Mouse (Mus musculus): Measurements from ENCODE around the gene Cdh13. TPM values are rescaled to one million over a fixed set of nuclear protein-coding genes. Genes with fewer than 3 reads are reported as not detected.

Gene Cdh13
- polyA plus RNA-seq, 1 experiment: not detected

DNA sequence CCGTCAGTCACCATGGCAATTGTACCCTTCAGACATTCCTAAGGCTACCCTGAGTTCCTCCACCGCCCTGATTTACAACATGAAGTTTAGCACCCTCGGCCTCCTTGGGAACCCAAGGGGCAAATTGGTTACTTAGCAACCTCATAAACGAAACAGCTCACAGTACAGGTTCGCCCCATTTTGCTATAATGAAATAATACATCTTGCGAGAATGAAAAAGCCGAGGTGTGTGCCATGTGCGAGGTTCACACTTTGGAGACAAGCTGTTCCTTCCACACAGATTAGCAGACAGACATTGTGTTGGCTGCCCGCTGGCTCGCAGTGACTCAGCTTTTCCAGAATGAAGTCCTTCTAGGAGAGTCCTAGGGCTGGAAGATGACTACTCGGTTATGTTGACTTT is 737.2 kb downstream of the Cdh13 start:
- Histone ChIP-seq H3K4me3 (replicated peaks) (no peak overlapping the region), H3K9me3 (peaks cover 77% of the 10 kb centered on the region), H3K27me3 (replicated peaks) (no peaks in the 10 kb centered on the region), H3K4me1 (no peaks in the 10 kb centered on the region), H3K36me3 (replicated peaks; ENCODE audit: low read length) (no peaks in the 10 kb centered on the region)
- TF ChIP-seq FLI1 (IDR thresholded peaks at IDR 0.05; ENCODE audit: low read length): no peak
- TF ChIP-seq GATA1 (IDR thresholded peaks at IDR 0.05; ENCODE audit: borderline replicate concordance, low read length): no peak

GRCm38 (mm10) chr8:119021478-119021877 is 737.9 kb downstream of the Cdh13 start:
- H3K4me3 ChIP-seq (replicated peaks): no peak overlapping the region
- no peaks in the 10 kb centered on the region for H3K27me3 ChIP-seq (replicated peaks)
- TF ChIP-seq FLI1 (IDR thresholded peaks at IDR 0.05; ENCODE audit: low read length) (no peak), GATA1 (IDR thresholded peaks at IDR 0.05; ENCODE audit: borderline replicate concordance, low read length) (no peak)
- peaks cover 79% of the 10 kb centered on the region for H3K9me3 ChIP-seq
- H3K36me3 ChIP-seq (replicated peaks; ENCODE audit: low read length): no peaks in the 10 kb centered on the region
- H3K4me1 ChIP-seq: no peaks in the 10 kb centered on the region

DNA sequence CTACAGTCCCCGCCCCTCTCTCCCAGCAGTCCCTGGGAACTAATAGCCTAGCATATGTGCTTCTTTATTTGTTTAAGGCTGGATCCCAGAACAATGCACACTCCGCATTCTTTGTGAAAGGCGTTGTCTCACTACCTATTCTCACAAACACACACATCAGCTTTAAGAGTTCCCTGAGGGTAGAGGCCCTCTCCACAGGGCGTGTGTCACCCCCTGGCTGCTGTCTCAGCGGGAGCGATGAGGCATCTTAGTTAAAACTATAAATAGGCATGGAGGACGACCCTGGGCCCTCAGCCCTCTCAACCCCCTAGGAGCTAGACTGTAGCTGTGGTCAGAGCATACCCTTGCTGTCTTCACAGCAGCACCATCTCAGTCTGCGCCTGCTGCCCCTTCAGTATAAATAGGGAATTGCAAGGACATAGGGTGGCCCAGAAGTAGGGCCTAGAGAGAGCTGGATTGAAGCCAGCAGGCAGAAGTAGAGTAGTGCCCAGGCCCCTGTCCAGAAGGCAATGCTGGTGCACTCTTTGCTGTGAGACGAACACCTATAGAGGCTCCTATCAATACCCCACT is 738.9 kb downstream of the Cdh13 start:
- Histone ChIP-seq H3K9me3 (peaks cover 76% of the 10 kb centered on the region), H3K4me1 (no peaks in the 10 kb centered on the region), H3K36me3 (replicated peaks; ENCODE audit: low read length) (no peaks in the 10 kb centered on the region), H3K4me3 (replicated peaks) (peak overlapping the region; percentile 11), H3K27me3 (replicated peaks) (no peaks in the 10 kb centered on the region)
- no peak for TF ChIP-seq GATA1 (IDR thresholded peaks at IDR 0.05; ENCODE audit: borderline replicate concordance, low read length)
- no peak for TF ChIP-seq FLI1 (IDR thresholded peaks at IDR 0.05; ENCODE audit: low read length)

GRCm38 (mm10) chr8:119033398-119033797 is 749.9 kb downstream of the Cdh13 start:
- TF ChIP-seq FLI1 (IDR thresholded peaks at IDR 0.05; ENCODE audit: low read length) (no peak), GATA1 (IDR thresholded peaks at IDR 0.05; ENCODE audit: borderline replicate concordance, low read length) (no peak)
- Histone ChIP-seq H3K4me1 (no peaks in the 10 kb centered on the region), H3K27me3 (replicated peaks) (no peaks in the 10 kb centered on the region), H3K4me3 (replicated peaks) (peak overlapping the region; percentile 16), H3K36me3 (replicated peaks; ENCODE audit: low read length) (no peaks in the 10 kb centered on the region), H3K9me3 (peaks cover 89% of the 10 kb centered on the region)

- H3K36me3 ChIP-seq (replicated peaks; ENCODE audit: low read length): no peaks in the 10 kb centered on the region
- no peaks in the 10 kb centered on the region for H3K27me3 ChIP-seq (replicated peaks)
- peak overlapping the region; percentile 59 for H3K4me3 ChIP-seq (replicated peaks)
- no peaks in the 10 kb centered on the region for H3K4me1 ChIP-seq
- H3K9me3 ChIP-seq: peaks cover 89% of the 10 kb centered on the region
- TF ChIP-seq FLI1 (IDR thresholded peaks at IDR 0.05; ENCODE audit: low read length): no peak
- no peak for TF ChIP-seq GATA1 (IDR thresholded peaks at IDR 0.05; ENCODE audit: borderline replicate concordance, low read length)
Observed at GRCm38 (mm10) chr8:119034037-119034436, 750.5 kb downstream of the Cdh13 start.

- Histone ChIP-seq H3K4me3 (replicated peaks) (no peak overlapping the region), H3K9me3 (peaks cover 88% of the 10 kb centered on the region), H3K36me3 (replicated peaks; ENCODE audit: low read length) (no peaks in the 10 kb centered on the region), H3K27me3 (replicated peaks) (no peaks in the 10 kb centered on the region), H3K4me1 (no peaks in the 10 kb centered on the region)
- TF ChIP-seq FLI1 (IDR thresholded peaks at IDR 0.05; ENCODE audit: low read length) (no peak), GATA1 (IDR thresholded peaks at IDR 0.05; ENCODE audit: borderline replicate concordance, low read length) (no peak)
Observed at GRCm38 (mm10) chr8:119035126-119035525, 751.6 kb downstream of the Cdh13 start.

- Histone ChIP-seq H3K27me3 (replicated peaks) (no peaks in the 10 kb centered on the region), H3K4me1 (no peaks in the 10 kb centered on the region), H3K4me3 (replicated peaks) (no peak overlapping the region), H3K36me3 (replicated peaks; ENCODE audit: low read length) (no peaks in the 10 kb centered on the region), H3K9me3 (peaks cover 94% of the 10 kb centered on the region)
- TF ChIP-seq GATA1 (IDR thresholded peaks at IDR 0.05; ENCODE audit: borderline replicate concordance, low read length): no peak
- no peak for TF ChIP-seq FLI1 (IDR thresholded peaks at IDR 0.05; ENCODE audit: low read length)
Observed at GRCm38 (mm10) chr8:119037571-119037970, 754.0 kb downstream of the Cdh13 start.

DNA sequence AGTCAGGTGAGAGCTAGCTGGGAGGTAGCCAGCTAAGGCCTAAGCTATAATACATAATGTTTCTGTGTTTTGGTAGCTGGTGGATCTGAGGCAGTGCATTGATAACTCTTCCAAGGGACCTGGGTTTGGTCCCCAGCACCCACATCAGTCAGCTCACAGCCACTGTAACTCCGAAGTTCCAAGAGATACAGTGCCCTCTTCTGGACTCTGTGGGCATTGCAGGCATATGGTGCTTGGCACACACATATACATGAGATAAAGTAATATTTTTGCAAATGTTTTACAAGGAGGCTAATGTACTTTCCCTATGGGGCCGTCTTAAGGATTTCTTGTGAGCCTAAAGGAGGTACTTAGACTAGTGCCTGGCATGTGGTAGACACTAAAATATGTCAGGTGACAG is 755.8 kb downstream of the Cdh13 start:
- H3K4me3 ChIP-seq (replicated peaks): no peak overlapping the region
- no peaks in the 10 kb centered on the region for H3K27me3 ChIP-seq (replicated peaks)
- H3K36me3 ChIP-seq (replicated peaks; ENCODE audit: low read length): no peaks in the 10 kb centered on the region
- peaks cover 96% of the 10 kb centered on the region for H3K9me3 ChIP-seq
- no peak for TF ChIP-seq FLI1 (IDR thresholded peaks at IDR 0.05; ENCODE audit: low read length)
- no peak for TF ChIP-seq GATA1 (IDR thresholded peaks at IDR 0.05; ENCODE audit: borderline replicate concordance, low read length)
- H3K4me1 ChIP-seq: no peaks in the 10 kb centered on the region

DNA sequence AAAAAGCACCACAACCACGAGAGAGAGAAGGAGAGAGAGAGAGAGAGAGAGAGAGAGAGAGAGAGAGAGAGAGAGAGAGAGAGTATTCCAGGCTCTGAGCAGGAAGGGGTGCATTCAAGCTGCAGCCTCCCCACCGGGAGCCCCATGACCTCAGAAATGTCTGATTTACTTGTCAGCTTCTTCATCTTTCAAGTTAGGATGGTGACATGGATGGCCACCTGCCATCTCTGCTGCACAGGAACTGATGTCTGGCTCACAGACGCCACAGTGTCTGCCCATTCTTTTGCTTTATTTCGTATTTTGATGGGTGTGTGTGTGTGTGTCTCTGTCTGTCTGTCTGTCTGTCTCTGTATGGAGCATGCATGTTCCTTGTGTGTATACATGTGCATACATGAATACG is 774.3 kb downstream of the Cdh13 start:
- H3K9me3 ChIP-seq: peaks cover 74% of the 10 kb centered on the region
- no peaks in the 10 kb centered on the region for H3K4me1 ChIP-seq
- H3K4me3 ChIP-seq (replicated peaks): no peak overlapping the region
- TF ChIP-seq FLI1 (IDR thresholded peaks at IDR 0.05; ENCODE audit: low read length): no peak
- TF ChIP-seq GATA1 (IDR thresholded peaks at IDR 0.05; ENCODE audit: borderline replicate concordance, low read length): no peak
- no peaks in the 10 kb centered on the region for H3K27me3 ChIP-seq (replicated peaks)
- H3K36me3 ChIP-seq (replicated peaks; ENCODE audit: low read length): no peaks in the 10 kb centered on the region

- TF ChIP-seq GATA1 (IDR thresholded peaks at IDR 0.05; ENCODE audit: borderline replicate concordance, low read length): no peak
- no peak for TF ChIP-seq FLI1 (IDR thresholded peaks at IDR 0.05; ENCODE audit: low read length)
- Histone ChIP-seq H3K4me1 (no peaks in the 10 kb centered on the region), H3K9me3 (peaks cover 39% of the 10 kb centered on the region), H3K4me3 (replicated peaks) (no peak overlapping the region), H3K27me3 (replicated peaks) (no peaks in the 10 kb centered on the region), H3K36me3 (replicated peaks; ENCODE audit: low read length) (no peaks in the 10 kb centered on the region)
Observed at GRCm38 (mm10) chr8:119061671-119062070, 778.1 kb downstream of the Cdh13 start.

- Histone ChIP-seq H3K4me1 (no peaks in the 10 kb centered on the region), H3K27me3 (replicated peaks) (no peaks in the 10 kb centered on the region), H3K9me3 (peaks cover 18% of the 10 kb centered on the region), H3K36me3 (replicated peaks; ENCODE audit: low read length) (no peaks in the 10 kb centered on the region), H3K4me3 (replicated peaks) (no peak overlapping the region)
- TF ChIP-seq GATA1 (IDR thresholded peaks at IDR 0.05; ENCODE audit: borderline replicate concordance, low read length) (no peak), FLI1 (IDR thresholded peaks at IDR 0.05; ENCODE audit: low read length) (no peak)
Observed at GRCm38 (mm10) chr8:119064523-119064922, 781.0 kb downstream of the Cdh13 start.

All from megakaryocyte, embryonic 14.5 days (primary cell).